Mouse (Mus musculus) heart, postnatal 36 days (tissue): ENCODE measurements around the gene Nfic. TPM values are rescaled to one million over a fixed set of nuclear protein-coding genes. Genes with fewer than 3 reads are reported as not detected.

Experiments
- DNase-seq, 2 experiments: peaks; one replicate each; pipeline ENCODE4 v3.0.0; 2021 to 2022
- intact Hi-C: fragments of 180-260 bp; cut with DNase I; formaldehyde crosslinking; loops from one replicate; pipeline ENCODE4 v1.15.1; 2025
- total RNA-seq, 2 experiments: library from RNA; stranded (reverse); gene quantifications; 2 replicates each; pipeline ENCODE4 v1.2.3; 2021

The Nfic gene
- total RNA-seq, 2 experiments from 2014 or later = 115 to 133 TPM

DNA sequence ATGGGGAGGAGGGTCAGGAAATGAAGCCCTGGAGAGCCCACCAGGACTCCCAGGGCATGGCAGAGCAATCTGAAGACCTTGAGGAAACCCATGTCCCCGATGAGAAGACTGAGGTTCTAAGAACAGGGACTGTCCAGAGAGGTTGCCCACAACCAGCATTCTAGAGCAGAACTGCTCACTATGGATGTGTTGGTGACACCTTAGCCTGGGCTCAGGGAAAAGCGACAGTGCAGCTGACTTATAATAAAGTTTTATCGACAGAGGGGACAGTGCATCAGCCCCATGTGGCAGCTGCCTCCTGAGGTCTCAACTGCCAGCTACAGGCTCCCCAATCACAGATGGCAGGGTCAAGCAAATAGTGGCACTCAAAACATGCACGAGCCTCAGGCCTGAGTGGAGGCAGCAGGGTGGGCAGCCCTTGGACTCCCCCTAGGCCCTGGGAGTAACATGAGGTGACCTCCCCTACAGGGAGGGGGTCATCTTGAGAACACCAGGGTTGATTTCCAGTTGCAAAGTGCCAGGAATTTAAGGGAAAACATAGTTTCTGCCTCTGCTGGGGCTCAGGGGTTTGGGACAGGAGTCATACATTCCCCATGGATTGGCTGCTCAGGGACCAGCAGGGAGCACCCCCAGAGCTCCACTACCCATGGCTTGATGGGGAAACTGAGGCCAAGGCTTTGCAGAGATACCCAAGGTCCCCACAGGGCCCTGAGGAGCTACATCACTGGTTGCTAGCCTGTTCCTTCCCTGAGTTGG is 34.2 kb downstream of the Nfic start:
- DNase-seq = peak; percentile 2 to 11

DNA sequence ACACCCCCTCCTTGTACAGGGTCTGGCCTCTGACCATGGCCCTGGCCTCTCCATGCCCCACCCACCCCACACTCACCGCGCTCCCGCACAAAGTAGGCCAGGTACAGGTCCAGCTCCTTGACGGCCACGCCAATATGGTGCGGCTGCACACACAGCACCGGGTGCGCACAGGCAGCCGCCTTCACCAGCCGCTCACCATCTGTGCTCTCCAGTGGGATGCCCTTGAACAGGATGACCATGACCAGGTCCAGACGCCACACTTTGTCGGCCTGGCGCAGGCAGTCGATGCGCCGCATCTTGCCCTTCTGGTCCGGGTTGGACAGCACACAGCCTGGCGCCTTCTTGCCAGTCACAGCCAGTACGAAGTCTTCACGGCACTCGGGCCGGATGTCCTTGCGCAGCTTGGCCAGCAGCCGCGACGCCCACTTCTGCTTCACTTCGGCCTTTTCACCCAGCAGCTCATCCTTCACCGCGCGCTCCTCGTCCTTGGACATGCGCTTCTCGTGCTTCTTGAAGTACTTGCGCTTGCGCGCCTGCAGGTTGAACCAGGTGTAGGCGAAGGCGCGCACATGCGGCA is 35.2 kb downstream of the Nfic start:
- DNase-seq = peak in 1 of 2 experiments; percentile 3
- intact Hi-C loops = no loop called here

More for the DNA sequence above, 34.2 kb downstream of the Nfic start:
- intact Hi-C loops = no loop called here

DNA sequence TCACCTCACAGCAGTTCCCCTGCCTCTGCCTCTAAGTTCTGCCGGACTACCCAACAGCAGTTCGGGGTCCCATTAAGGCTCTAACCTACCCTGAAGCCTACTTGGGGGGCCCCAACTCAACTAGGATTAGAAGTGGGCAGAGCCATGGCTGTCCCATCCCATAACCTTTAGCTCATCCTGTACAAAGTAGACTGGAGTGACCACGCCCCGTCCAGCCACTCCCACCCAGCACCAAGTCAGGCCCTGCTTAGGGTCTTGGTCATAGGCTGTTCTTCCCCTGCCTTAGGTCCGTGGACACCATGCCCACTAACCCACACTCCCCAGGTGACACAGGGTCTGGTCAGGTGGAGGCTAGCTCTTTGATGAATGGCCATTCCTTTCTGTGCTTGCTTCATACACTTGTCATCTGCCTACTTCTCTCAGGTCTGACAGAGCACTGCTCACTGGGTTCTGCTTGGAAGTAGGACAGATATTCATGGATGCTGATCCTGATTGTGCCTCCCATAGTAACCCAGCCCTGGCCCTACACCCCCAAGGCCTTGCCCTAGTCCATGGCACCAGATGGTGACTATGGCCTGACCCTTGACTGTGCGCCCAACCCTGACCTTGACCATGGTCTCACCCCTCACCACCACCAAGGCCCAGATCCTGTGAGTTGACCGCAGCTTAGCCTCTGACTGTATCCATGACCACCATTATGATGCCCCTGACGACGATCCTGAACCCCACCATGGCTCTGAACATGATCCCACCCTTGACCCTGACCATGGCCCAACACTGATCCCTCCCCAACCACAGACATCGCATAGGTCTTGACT is 36.1 kb downstream of the Nfic start:
- intact Hi-C loops = no loop called here
- peak; percentile 3 to 17 for DNase-seq

DNA sequence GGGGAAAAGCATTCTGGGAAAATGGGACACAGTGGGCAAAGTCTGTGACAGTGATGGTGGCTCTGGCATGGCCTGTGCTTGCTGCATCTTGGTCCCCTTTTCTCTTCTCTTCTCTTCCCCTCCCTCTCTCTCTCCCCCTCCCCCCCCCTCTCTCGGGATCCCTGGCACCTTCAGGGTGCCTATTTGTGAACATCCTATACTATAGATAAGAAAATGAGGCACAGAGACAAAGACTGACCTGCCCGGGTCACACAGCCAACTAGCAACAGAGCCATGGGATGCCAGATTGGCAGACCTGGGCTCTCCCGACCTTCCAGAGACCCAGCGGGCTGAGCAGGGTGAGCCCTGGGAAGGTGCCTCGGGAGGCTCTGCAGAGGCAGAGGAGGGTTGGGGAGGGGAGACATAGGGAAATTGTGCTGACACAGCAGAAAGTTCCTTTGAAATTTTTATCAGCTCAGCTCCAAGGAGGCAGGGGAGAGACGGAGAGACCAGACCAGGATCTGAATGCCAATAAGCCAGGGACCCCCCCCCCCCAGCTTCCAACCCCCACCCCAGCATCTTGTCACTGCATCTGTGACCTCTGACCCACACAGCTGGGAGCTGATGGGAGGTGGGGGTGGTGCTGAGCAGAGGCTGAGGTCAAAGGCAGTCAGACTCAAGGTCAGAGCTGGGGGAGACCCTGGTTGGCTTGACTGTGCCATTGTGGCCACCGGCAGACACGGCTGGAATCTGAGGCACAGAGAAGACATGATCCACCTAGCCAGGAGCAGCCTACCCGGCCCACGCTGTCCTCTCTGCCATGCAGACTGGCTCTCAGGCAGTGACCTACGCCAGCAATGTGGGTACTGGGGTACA is 37.0 kb downstream of the Nfic start:
- intact Hi-C loops = no loop called here
- DNase-seq = no peak

DNA sequence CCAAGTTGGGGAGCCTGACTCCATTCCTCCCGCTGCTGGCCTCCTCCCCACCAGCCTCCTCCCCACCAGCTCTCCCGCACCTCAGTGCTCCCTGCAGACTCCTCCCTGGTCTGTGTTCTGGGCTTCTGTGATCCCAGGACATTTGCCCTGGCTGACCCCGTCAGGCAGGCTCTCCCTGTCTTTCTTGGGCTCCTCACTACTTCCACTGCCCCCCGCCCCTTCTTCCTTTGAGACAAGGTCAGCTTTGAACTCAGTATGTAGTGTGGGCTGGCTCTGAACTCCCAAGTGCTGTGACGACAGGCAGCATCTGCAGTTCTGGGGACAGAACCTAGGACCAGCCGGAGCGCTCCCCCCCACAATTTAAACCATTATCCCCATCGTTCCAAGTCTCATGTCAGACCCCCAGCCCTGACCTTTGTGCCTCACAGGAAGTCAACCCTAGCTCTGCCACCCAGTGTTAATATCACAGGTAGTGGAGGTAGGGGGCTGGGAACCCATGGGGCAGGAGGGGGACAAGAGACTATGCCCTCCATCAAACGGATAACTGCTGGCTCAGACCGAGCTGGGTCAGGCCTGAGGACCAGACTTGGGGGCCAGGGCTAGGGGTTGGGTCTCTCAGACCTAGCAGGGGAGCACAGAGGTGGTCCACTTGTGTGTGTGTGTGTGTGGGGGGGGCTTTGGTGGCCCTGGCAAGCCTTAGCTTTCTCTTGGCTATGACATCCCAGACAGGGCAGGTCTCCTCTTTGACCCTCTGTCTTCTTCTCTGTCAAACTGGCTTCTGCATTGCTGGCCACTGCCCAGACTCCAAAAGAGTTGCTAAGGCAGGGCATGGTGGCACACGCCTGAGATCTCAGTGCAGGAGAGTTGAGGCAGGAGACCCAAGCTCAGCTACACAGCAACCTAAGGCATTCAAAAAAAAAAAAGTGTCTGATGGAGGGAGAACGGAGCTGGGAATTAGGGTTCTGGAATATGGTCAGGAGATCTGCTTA is 37.9 kb downstream of the Nfic start:
- no peak for DNase-seq
- intact Hi-C loops = no loop called here

DNA sequence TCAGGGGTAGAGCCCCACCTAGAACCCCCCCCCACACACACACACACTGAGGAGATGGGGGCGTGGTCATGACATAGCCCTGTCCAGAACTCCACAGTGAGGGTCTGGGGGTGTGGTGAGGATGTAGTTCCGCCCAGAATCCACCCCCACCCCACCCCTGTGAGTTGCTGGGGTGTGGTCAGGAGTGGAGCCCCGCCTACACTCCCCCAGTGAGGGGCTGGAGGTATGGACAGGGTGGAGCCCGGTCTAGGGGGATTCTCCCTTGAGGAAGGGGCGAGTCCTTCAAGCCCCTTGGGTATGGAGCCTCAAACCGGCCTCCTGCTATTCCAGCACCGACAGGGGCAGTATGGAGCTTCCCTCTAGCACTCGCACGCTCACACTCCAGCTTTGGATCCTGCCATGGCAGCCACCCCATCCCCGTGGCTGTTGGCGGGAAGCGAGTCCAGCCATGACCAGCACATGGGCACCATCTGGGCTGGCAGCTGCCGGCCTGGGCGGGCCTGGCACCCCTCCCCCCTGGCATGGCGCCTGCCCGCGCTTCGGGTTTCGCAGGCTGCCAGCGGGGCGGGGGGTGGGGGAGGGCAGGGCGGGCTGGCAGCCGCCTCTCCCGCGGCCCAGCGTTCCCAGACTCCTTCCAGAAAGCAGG is 38.7 kb downstream of the Nfic start:
- intact Hi-C loops = no loop called here
- DNase-seq = peak; percentile 82 to 87

DNA sequence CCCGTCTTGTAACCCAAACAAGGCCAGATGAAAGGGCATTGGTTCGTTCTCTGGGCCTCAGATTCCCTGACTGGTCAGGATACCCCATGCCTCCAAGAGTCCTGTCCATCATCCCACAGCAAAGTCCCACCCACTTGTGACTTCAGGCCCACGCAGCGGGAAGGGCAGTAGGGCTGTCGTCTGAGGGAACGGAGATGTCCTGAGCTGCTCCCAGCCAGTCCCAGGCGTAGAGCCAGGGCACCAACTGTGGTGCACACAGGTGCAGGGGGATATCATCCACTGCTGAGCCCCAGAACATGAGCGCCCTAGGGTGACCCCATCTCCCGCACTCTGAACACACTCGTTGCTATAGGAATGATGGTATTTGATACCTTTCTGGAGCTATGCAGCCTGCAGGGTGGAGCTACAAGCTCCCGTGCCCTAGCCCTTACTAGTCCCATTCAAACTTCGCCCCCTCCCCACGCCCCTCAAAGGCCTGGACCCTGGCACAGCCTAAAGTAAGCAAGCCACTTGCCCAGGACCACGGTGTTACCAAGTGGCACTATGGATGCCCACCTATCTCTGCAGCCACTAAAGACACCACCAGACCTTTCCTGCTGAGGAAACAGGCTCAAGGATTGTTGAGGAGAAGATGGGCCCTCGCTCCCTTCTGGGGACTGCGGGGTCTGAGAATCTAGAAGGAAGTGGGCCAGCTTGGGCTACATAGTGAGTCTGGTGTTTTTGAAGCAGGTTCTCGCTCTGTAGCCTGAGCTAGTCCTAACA is 39.7 kb downstream of the Nfic start:
- DNase-seq = no peak
- intact Hi-C loops = no loop called here

DNA sequence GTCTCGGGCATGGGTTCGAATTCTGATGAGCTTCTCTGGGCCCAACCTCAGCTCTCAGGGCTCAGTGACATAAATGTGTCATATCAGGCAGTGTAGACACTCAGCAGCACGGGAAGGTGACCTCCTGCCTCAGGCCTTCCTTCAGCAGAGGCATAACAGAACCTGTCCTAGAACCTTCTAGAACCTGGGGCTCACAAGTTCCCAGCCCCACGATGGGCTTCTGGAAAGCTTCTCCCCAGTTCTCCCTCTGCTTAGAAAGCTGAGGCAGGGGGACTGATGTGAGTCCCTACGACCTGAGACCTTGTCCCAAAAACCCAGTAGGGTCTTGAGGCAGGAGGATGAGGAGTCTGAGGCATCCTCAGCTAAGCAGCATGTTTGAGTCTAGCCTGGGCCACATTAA is 40.3 kb downstream of the Nfic start:
- intact Hi-C loops = no loop called here
- DNase-seq = no peak

DNA sequence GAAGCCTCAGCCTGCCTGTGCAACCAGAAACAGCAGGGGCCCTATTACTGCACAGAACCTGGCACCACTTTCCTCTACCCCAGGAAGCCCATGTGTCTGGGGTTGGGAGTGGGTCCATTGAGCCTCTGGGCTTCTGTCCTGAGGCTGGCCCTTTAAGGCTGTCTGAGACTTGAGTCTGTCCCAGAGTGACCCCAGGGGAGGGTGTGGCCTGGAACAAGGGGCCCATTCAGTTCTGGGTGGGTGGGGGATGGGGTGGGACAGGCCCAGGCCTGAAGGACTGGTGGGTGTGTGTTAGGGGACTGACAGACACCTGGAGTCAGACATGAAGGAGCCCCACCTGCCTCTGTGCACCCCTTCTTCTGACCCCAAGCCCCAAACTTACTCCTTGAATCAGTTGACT is 40.8 kb downstream of the Nfic start:
- DNase-seq = no peak
- intact Hi-C loops = loop anchor here (1.0 kb wide), 1 partner anchor 16 kb away; no protein-coding TSS in a partner anchor

DNA sequence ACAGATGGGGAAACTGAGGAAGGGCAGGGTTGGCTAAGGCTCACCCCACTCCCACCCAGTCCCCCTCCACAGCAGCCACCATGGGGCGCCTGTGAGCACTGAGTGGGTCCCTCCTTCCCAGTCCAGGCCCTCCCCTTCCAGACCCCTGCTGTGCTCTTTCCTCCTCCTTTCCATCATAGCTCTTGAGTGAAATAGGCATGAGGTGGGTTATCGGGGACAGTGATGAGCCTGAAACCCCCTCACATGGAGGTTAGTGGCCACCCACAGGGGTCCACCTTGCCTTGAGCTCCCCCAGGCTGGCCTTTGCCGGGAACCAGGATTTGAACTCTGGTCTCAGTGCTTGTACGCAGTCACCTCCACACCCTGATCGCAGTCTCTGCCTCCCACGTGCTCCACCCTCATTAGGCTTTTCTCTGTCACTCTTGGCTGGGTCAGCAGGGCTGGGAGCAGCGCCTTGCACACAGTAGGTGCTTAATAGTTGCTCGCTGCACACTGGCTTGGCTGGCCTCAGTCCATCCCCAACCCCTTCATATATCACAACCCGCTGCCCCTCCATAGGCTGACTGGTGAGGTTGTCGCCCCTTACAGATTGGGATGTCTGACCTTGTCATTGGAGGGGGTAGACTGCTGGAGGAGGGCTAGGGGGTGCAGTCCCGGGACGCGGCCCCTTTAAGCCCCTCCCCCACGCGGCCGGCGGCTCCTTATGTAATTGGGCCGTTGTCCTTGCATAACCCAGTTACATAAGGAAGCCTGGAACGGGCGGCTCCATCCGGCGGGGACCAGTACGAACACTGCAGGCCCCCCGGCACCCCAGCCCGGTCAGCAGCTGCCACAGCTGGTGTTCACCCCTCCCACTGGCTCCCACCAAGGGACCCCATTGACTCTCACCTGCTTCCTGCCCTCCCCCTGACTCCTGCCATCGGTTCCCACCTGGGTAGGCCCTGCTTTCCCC is 41.8 kb downstream of the Nfic start:
- intact Hi-C loops = loop anchor here (1.0 kb wide), 1 partner anchor 17 kb away; no protein-coding TSS in a partner anchor

DNA sequence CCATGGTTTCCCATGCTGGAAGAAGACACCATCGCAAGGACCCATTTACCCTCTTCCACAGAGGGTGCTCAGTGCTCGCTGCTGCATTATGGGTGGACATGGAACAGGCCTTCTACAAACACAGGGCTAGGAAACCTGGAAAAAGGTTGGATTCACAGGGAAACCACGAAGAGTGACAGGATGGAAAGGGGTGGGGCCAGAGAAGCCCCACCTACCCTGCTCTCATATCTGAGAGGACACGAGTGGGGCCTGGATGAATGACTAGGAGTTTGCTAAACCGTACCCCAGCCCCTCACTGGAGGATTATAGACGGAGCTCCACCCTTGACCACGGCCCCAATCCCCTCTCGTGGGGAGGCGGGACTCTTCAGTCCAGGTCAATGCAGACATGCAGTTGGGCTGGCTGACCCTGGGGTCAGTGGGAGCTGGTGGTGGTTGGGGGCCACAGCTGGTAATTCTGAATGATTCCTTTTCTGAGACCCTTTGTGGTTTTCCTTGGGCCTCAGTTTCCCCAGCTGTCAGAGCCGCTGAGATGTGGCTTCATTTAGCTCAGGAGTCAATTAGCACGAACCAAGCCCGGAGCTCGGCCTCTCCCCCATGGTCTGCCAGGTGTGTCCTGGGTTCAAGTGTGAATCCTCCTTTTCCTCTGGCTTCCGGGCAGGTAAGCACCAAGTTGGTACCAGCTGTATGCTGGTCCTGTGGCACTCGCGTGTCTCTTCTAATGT is 42.7 kb downstream of the Nfic start:
- DNase-seq = no peak
- intact Hi-C loops = no loop called here

More for the DNA sequence above, 41.8 kb downstream of the Nfic start:
- DNase-seq = peak; percentile 92 to 94

DNA sequence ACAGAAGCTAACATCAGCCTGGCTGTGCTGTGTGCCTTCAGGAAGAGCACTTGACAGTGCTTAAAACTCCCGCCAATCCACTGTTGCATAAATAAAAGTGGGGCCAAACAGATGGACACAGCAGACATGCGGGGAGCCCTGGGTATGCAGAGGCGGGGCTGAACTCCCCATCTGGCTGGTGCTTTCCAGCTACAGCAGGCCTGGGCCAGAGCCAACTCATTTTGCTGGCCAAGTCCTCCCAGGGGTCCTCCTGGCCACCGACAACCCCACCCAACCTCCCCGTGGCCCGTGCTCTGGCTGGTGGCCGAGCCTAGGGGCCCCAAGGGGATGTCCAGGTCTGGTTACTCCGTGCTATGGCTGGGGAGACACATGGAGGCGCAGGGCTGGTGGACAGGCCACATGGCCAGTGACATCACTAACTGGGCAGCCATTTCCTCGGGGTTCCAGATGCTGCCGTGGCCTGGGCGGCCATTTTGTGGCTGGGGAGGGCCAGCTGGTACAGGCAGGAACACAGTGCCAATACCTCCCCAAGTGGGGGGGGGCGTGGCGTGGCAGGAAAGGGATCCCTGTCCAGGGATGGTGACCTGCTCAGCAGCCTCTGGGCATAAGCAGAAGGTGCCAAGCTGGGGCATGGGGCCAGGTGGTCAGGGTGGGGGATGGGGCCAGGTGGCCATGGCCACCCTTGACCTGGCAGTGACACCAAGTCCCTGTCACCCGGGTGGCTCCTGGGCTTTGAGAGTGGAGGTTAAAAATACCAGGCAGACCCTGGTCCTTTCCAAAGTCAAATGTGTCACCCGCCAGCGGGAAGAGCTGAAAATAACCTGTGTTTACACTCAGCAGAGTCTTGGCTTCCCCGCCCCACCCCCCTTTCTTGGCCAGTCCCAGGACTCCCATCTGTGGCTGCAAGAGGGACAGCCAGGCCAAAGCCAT is 43.7 kb downstream of the Nfic start:
- peak; percentile 92 to 98 for DNase-seq
- intact Hi-C loops = loop anchor here (2.0 kb wide), 1 partner anchor 13 kb away; no protein-coding TSS in a partner anchor

DNA sequence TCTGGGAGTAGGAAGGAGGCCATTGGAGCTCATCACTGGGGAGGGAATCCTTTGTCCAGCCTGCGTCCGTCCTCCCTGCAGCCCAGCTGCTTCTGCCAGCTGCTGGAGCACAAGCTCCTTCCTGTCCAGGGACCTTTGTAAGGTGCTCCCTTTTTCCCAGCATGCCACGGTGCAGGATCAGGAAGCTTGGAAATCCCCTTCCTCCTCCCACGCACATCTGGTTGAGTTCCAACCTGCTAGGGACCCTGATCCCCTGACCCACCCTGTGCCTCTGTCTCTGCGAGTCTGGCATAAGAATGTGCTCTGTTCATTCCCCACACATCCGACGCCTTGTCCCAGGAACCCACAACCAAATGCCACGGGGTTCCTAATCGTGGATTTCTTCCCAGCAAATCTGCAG is 44.5 kb downstream of the Nfic start:
- no peak for DNase-seq
- intact Hi-C loops = loop anchor here (2.0 kb wide), 1 partner anchor 14 kb away; no protein-coding TSS in a partner anchor

DNA sequence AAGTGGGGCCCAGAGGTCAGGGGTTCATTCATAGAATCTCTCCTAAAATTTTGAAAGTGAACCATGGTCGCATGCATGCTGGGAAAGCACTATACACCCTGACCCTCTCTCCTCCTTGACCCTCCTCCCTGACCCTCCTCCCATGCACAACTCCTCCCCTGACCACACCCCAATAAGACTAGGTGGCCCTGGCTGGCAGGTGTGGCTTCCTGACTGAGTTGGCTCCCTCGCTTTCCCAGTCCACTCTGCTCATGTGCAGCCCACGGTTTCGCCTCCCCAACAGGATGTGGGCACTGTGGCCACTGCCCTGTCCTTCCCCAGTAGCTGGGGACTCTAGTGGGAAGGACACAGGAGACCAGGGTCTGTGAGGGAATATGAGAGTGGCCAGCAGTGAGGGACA is 45.1 kb downstream of the Nfic start:
- intact Hi-C loops = loop anchor here (2.0 kb wide), 1 partner anchor 14 kb away; no protein-coding TSS in a partner anchor
- no peak for DNase-seq

DNA sequence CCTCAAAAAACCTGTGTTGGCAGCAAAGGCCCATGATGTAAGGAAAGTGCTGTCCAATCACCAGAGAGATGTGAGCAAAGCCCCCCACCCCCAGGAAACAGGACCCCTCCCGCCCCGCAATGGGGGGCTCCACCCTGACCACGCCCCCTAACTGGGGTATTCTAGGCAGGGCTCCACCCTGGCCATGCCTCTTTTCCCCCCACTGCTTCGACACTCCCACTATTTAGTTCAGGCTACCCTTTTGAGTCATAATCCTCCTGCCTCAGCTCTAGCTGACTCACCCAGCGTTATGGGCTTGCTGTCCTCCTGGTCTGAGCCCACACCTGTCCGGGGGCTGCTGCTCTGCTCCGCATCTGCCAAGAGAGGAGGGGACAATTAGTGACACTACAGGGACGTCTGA is 46.1 kb downstream of the Nfic start:
- no peak for DNase-seq
- intact Hi-C loops = loop anchor here (2.0 kb wide), 1 partner anchor 31 kb away; no protein-coding TSS in a partner anchor
